Mouse (Mus musculus) embryo, embryonic 10 days (tissue): Measurements from ENCODE around the gene Ddo.
A peak's percentile ranks its signal among the peaks of the same experiment; 100 is the strongest.

Experiments used
- DNase-seq: peaks from one replicate; pipeline ENCODE4 v3.0.0-alpha.2; 2015; ENCODE audit warnings: low spot score

Ddo gene

GRCm38 (mm10) chr10:40629656-40630311 is at the start of gene Ddo:
Ddo (plus strand) TSS chr10:40630011.
- no peak for DNase-seq

GRCm38 (mm10) chr10:40583584-40584255 is 46.1 kb upstream of the Ddo start:
- peak; percentile 40 for DNase-seq

GRCm38 (mm10) chr10:40592186-40592585 is 37.6 kb upstream of the Ddo start:
- no peak for DNase-seq

- no peak for DNase-seq
Observed at GRCm38 (mm10) chr10:40597177-40597576, 32.6 kb upstream of the Ddo start.

- DNase-seq, result peak; percentile 12
Observed at GRCm38 (mm10) chr10:40604706-40605394, 25.0 kb upstream of the Ddo start.

GRCm38 (mm10) chr10:40617973-40618372 is 11.8 kb upstream of the Ddo start:
- no peak for DNase-seq

GRCm38 (mm10) chr10:40619760-40620159 is 10.1 kb upstream of the Ddo start:
- DNase-seq, result no peak

- peak; percentile 56 for DNase-seq
Observed at GRCm38 (mm10) chr10:40629140-40629539, 671 bp upstream of the Ddo start.

GRCm38 (mm10) chr10:40630457-40630856 is 646 bp downstream of the Ddo start:
- no peak for DNase-seq

- DNase-seq, result no peak
Observed at GRCm38 (mm10) chr10:40630961-40631360, 1.1 kb downstream of the Ddo start.

- no peak for DNase-seq
Observed at GRCm38 (mm10) chr10:40632087-40632486, 2.3 kb downstream of the Ddo start.

- DNase-seq, result peak; percentile 63
Observed at GRCm38 (mm10) chr10:40637331-40637730, 7.5 kb downstream of the Ddo start.

GRCm38 (mm10) chr10:40638276-40638675 is 8.5 kb downstream of the Ddo start:
- DNase-seq, result peak; percentile 42

- DNase-seq, result peak; percentile 47
Observed at GRCm38 (mm10) chr10:40638823-40639819, 9.3 kb downstream of the Ddo start.

GRCm38 (mm10) chr10:40640406-40640805 is 10.6 kb downstream of the Ddo start:
- no peak for DNase-seq

GRCm38 (mm10) chr10:40641901-40642300 is 12.1 kb downstream of the Ddo start:
- no peak for DNase-seq

GRCm38 (mm10) chr10:40643126-40643525 is 13.3 kb downstream of the Ddo start:
- no peak for DNase-seq

GRCm38 (mm10) chr10:40644456-40644855 is 14.6 kb downstream of the Ddo start:
- DNase-seq, result no peak

GRCm38 (mm10) chr10:40645346-40645745 is 15.5 kb downstream of the Ddo start:
- no peak for DNase-seq

- no peak for DNase-seq
Observed at GRCm38 (mm10) chr10:40648776-40649175, 19.0 kb downstream of the Ddo start.

GRCm38 (mm10) chr10:40649634-40650033 is 19.8 kb downstream of the Ddo start:
- peak; percentile 35 for DNase-seq

- DNase-seq, result no peak
Observed at GRCm38 (mm10) chr10:40651676-40652075, 21.9 kb downstream of the Ddo start.
